Mouse (Mus musculus) heart, postnatal 0 days (tissue): ENCODE measurements at regions not wholly inside any gene's neighbourhood (a gene's known extent, or its start where the extent isn't known, plus 50 kb on each side); places are given as distances from the start of the nearest gene placed in this dataset.

Experiments used
- ATAC-seq: fragments of 200-750 bp; cut with Nextera tagmentation; 2 replicates; pipeline ENCODE4 v1.8.0; 2017; ENCODE audit warnings: low read depth, moderate number of reproducible peaks, moderate library complexity; ENCODE audit not compliant: insufficient read depth
- DNase-seq: peaks from one replicate; pipeline ENCODE4 v3.0.0-alpha.2; 2016; ENCODE audit warnings: low spot score
- H3K27ac ChIP-seq: fragments of 300-500 bp; sonication (generic); 2 replicates; pipeline ENCODE4 v1.5.1; 2014; ENCODE audit warnings: low read depth, mild to moderate bottlenecking
- H3K27me3 ChIP-seq: fragments of 300-500 bp; sonication (generic); 2 replicates; pipeline ENCODE4 v1.6.1; 2014; ENCODE audit warnings: low read length, mixed read lengths; ENCODE audit not compliant: control insufficient read depth, insufficient read depth
- H3K36me3 ChIP-seq: fragments of 300-500 bp; sonication (generic); replicated peaks from 2 replicates; pipeline ENCODE4 v1.6.1; 2014; ENCODE audit warnings: low read length, mixed read lengths; ENCODE audit not compliant: control insufficient read depth, insufficient read depth
- H3K4me1 ChIP-seq: fragments of 300-500 bp; sonication (generic); 2 replicates; pipeline ENCODE4 v1.6.1; 2014; ENCODE audit warnings: antibody characterized with exemption; ENCODE audit not compliant: control insufficient read depth, insufficient read depth
- H3K4me2 ChIP-seq: fragments of 300-500 bp; sonication (generic); 2 replicates; pipeline ENCODE4 v1.6.1; 2014; ENCODE audit warnings: low read depth, mild to moderate bottlenecking, low read length, moderate library complexity
- H3K4me3 ChIP-seq: fragments of 300-500 bp; sonication (generic); 2 replicates; pipeline ENCODE4 v1.5.1; 2014; ENCODE audit warnings: low read depth, low read length
- H3K9ac ChIP-seq: fragments of 300-500 bp; sonication (generic); replicated peaks from 2 replicates; pipeline ENCODE4 v1.6.1; 2014; ENCODE audit warnings: low read depth, low read length, mixed read lengths
- H3K9me3 ChIP-seq: fragments of 300-500 bp; sonication (generic); replicated peaks from 2 replicates; pipeline ENCODE4 v1.6.1; 2016; ENCODE audit warnings: low read length; ENCODE audit not compliant: control insufficient read depth
- CTCF ChIP-seq: IDR thresholded peaks from 2 replicates; pipeline ENCODE4 v1.5.1; 2016; ENCODE audit warnings: antibody characterized with exemption, control low read depth, low read depth
- EP300 ChIP-seq: IDR thresholded peaks from 2 replicates; pipeline ENCODE4 v1.6.1; 2016; ENCODE audit warnings: antibody characterized with exemption, low read depth
- WGBS: fragments of 180-500 bp; shearing (Covaris S2); extraction: QIAGEN DNeasy Blood & Tissue Kit; methylation state at CpG from one replicate; pipeline ENCODE4 v1.1.7; 2014; 5-methylcytosine and 5-hydroxymethylcytosine counted together

DNA sequence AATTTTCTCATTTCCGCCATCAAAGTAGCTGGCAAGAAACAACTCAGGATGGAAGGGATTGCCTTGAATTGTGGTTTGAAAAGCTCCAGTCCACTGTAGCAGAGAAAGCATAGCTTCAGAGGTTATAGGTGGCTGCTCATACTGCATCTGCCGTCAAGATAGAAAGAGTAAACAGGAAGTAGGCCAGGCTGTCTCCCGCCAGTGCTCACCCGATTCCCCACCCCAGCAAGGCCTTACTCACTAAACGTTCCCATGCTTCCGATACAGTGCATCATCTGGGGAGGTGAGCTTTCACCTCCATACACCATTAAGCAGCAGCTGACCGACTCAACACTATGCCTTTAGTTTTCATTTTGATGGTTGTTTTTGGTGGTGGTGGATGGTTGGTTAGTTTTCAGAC, 119.3 kb upstream of the Btg1 start:
- no peaks in the 10 kb centered on the region for H3K27me3 ChIP-seq
- ATAC-seq (no peak), DNase-seq (no peak)
- WGBS: 75% methylated on average over 7 of the region's 7 CpGs
- no peaks in the 10 kb centered on the region for H3K9me3 ChIP-seq
- H3K27ac ChIP-seq: no peak overlapping the region
- H3K4me2 ChIP-seq: no peak overlapping the region
- no peak for TF ChIP-seq EP300
- TF ChIP-seq CTCF: no peak
- H3K36me3 ChIP-seq: no peaks in the 10 kb centered on the region
- H3K9ac ChIP-seq: no peak overlapping the region
- H3K4me1 ChIP-seq: no peaks in the 10 kb centered on the region
- H3K4me3 ChIP-seq: no peak overlapping the region

DNA sequence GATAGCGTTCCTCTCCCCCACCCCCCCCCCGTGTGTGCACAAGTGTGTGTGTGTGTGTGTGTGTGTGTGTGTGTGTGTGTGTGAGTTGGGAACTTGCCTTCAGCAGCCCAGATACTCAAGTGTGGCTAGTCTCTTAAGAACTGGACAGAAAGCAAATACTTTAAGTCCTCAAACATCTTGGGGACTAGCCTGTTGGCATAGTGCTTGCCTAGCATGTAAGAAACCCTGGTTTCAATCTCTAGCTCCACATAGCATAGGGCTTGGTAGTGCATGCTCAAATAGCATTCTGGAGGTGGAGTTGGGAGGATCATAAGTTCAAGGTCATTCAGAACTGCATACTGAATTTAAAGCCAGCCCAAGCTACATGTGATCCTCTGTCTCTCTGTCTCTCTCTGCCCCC, 117.5 kb upstream of the Btg1 start:
- no peaks in the 10 kb centered on the region for H3K27me3 ChIP-seq
- no peaks in the 10 kb centered on the region for H3K4me1 ChIP-seq
- WGBS: 56% methylated on average over 2 of the region's 2 CpGs
- H3K27ac ChIP-seq: no peak overlapping the region
- ATAC-seq: no peak
- no peak for DNase-seq
- H3K9ac ChIP-seq: no peak overlapping the region
- TF ChIP-seq CTCF: no peak
- no peak for TF ChIP-seq EP300
- no peaks in the 10 kb centered on the region for H3K36me3 ChIP-seq
- no peaks in the 10 kb centered on the region for H3K9me3 ChIP-seq
- H3K4me3 ChIP-seq: no peak overlapping the region
- H3K4me2 ChIP-seq: no peak overlapping the region

DNA sequence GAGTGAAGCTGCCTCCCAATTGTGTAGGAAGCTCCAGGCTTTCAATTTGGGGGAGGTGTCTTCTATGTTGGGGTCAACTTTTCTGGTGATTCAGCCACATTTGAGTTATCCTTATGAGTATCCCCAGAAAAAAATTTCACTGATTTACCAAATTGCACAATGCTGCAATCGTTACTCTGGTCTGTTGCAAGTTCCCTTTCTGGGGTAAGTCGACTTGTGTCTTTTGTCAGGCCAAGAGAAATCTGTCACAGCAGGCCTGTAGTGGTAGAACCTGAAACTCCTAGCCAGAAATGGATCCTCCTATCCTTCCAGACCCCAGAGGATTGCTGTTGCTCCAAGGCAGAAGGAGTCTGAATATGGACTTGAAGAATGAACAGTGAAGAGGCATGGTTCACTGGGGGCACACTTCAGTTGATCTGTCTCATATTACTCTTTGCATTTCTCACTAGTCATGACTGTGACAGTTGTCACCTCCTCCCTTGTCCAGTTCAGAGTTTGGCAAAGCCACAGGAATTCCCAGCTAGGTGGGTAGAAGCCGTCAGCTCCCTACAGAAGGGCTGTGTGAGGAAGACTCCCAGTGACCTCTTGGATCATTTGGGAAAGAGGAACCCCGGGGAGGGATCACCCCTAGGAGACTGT, 114.6 kb upstream of the Btg1 start:
- 52% methylated on average over 4 of the region's 4 CpGs for WGBS
- no peaks in the 10 kb centered on the region for H3K27me3 ChIP-seq
- TF ChIP-seq EP300: no peak
- no peak for TF ChIP-seq CTCF
- H3K4me2 ChIP-seq: no peak overlapping the region
- H3K27ac ChIP-seq: no peak overlapping the region
- no peak overlapping the region for H3K4me3 ChIP-seq
- no peaks in the 10 kb centered on the region for H3K4me1 ChIP-seq
- ATAC-seq (no peak), DNase-seq (no peak)
- H3K9ac ChIP-seq: no peak overlapping the region
- H3K9me3 ChIP-seq: no peaks in the 10 kb centered on the region
- no peaks in the 10 kb centered on the region for H3K36me3 ChIP-seq

DNA sequence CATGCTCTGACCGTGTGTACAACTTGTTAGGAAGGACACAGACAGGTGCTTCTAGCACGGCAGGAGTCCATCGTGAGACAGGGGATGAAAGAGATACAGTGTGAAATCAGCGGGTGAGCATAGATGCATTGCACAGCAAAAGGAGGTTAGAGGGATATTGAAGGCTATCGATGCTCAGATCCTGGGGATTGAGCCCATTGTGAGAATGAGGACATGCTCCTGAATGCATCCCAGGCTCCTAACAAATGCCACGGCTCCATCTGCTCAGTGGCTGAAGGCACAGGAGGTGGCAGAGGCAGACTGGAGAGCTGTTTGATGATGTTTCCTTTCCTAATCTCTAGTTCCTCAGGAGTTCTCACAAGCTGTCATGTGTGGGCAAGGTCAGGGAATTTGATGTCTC, 114.1 kb upstream of the Btg1 start:
- Histone ChIP-seq H3K4me1 (no peaks in the 10 kb centered on the region), H3K9ac (no peak overlapping the region), H3K4me2 (no peak overlapping the region), H3K36me3 (no peaks in the 10 kb centered on the region), H3K4me3 (no peak overlapping the region), H3K27ac (no peak overlapping the region), H3K27me3 (no peaks in the 10 kb centered on the region), H3K9me3 (no peaks in the 10 kb centered on the region)
- TF ChIP-seq EP300 (no peak), CTCF (no peak)
- ATAC-seq (no peak), DNase-seq (no peak)
- 60% methylated on average over 6 of the region's 6 CpGs for WGBS

DNA sequence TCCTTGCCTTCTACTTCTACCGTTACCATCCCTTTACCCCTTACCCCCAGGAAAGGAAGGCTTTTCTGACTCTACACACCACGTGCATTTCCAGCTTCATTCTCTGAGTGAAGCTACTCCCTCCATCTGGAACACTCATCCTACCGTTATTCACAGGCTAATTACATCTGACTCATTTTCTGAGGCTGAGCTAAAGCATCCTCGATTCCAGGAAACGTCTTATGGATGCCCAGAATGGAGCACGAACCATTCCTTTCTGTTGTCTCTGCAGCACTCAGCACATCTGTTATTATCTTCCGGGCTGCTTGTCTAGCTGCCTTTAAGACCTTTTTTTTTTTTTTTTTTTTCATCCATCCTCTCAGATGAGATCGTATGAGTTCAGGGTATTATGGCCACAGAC, 112.5 kb upstream of the Btg1 start:
- no peaks in the 10 kb centered on the region for H3K36me3 ChIP-seq
- no peak overlapping the region for H3K4me2 ChIP-seq
- TF ChIP-seq CTCF (no peak), EP300 (no peak)
- no peaks in the 10 kb centered on the region for H3K27me3 ChIP-seq
- DNase-seq (no peak), ATAC-seq (no peak)
- no peak overlapping the region for H3K9ac ChIP-seq
- H3K4me3 ChIP-seq: no peak overlapping the region
- no peaks in the 10 kb centered on the region for H3K4me1 ChIP-seq
- H3K27ac ChIP-seq: no peak overlapping the region
- 68% methylated on average over 8 of the region's 8 CpGs for WGBS
- H3K9me3 ChIP-seq: no peaks in the 10 kb centered on the region
